Mouse (Mus musculus) midbrain, embryonic 14.5 days (tissue): ENCODE measurements around the gene Ankrd13b. TPM values are rescaled to one million over a fixed set of nuclear protein-coding genes. Genes with fewer than 3 reads are reported as not detected.
A peak's percentile ranks its signal among the peaks of the same experiment; 100 is the strongest.

Experiments used
- ATAC-seq: fragments of 200-750 bp; cut with Nextera tagmentation; 2 replicates; pipeline ENCODE4 v1.8.0; 2017; ENCODE audit warnings: moderate number of reproducible peaks, moderate library complexity; ENCODE audit not compliant: low FRiP score, low TSS enrichment
- DNase-seq: peaks from one replicate; pipeline ENCODE4 v3.0.0-alpha.2; 2015
- H3K27ac ChIP-seq: fragments of 300-500 bp; sonication (generic); replicated peaks from 2 replicates; pipeline ENCODE4 v1.5.1; 2014; ENCODE audit warnings: mild to moderate bottlenecking, low read depth, low read length, moderate library complexity
- H3K27me3 ChIP-seq: fragments of 300-500 bp; sonication (generic); 2 replicates; pipeline ENCODE4 v1.6.1; 2014; ENCODE audit warnings: low read length, control low read depth, mixed read lengths; ENCODE audit not compliant: control insufficient read depth, insufficient read depth
- H3K36me3 ChIP-seq: fragments of 300-500 bp; sonication (generic); 2 replicates; pipeline ENCODE4 v1.6.1; 2014; ENCODE audit warnings: low read length, control low read depth; ENCODE audit not compliant: control insufficient read depth, insufficient read depth
- H3K4me1 ChIP-seq: fragments of 300-500 bp; sonication (generic); 2 replicates; pipeline ENCODE4 v1.6.1; 2014; ENCODE audit warnings: mild to moderate bottlenecking, antibody characterized with exemption, low read length, control low read depth; ENCODE audit not compliant: control insufficient read depth, insufficient read depth
- H3K4me2 ChIP-seq: fragments of 300-500 bp; sonication (generic); 2 replicates; pipeline ENCODE4 v1.6.1; 2014; ENCODE audit warnings: mild to moderate bottlenecking, low read length, moderate library complexity
- H3K4me3 ChIP-seq: fragments of 300-500 bp; sonication (generic); replicated peaks from 2 replicates; pipeline ENCODE4 v1.5.1; 2014; ENCODE audit warnings: low read depth, low read length
- H3K9ac ChIP-seq: fragments of 300-500 bp; sonication (generic); replicated peaks from 2 replicates; pipeline ENCODE4 v1.6.1; 2014; ENCODE audit warnings: mild to moderate bottlenecking, low read length, moderate library complexity
- H3K9me3 ChIP-seq: fragments of 300-500 bp; sonication (generic); 2 replicates; pipeline ENCODE4 v1.6.1; 2016; ENCODE audit warnings: low read length, control low read depth, mixed read lengths; ENCODE audit not compliant: control insufficient read depth
- WGBS: fragments of 180-500 bp; shearing (Covaris S2); extraction: QIAGEN DNeasy Blood & Tissue Kit; methylation state at CpG from one replicate; pipeline ENCODE4 v1.1.7; 2014; 5-methylcytosine and 5-hydroxymethylcytosine counted together
- polyA plus RNA-seq: library from polyadenylated mRNA; unstranded; fragments of >200 nt; fragmentation: Nextera tagmentation; extraction: Ambion mirVana; gene quantifications from 2 replicates; pipeline ENCODE4 v1.2.1, GENCODE M21; 2014

The Ankrd13b gene
- polyA plus RNA-seq, 1 experiment from 2014 or later, result 43.7 TPM

DNA sequence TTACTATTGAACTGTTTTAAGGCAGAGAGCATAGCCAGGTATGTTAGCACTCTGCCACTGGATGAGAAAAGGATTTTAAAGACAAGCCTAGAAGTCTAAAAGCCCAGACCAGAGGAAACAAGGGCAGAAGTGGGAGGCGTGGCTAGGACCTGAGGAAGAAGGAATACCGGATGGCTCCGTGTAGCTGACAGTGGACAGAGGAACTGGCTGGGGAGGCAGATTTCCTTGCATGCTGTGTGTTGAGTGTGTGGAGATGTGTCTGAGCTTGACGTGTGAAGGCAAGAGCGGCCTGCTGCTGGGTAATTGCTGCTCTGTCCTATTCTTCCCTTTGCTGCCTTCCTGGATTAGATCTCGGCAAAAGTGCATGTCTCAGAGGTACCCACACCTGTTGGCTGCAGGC lies 13.0 kb upstream of the Ankrd13b start:
- Histone ChIP-seq H3K27ac (no peak overlapping the region), H3K4me1 (peaks cover 13% of the 10 kb centered on the region; the same call in 1 of the 2 replicates), H3K27me3 (no peaks in the 10 kb centered on the region), H3K36me3 (peaks cover 83% of the 10 kb centered on the region), H3K4me2 (no peak overlapping the region), H3K4me3 (no peak overlapping the region), H3K9me3 (no peaks in the 10 kb centered on the region), H3K9ac (no peak overlapping the region)
- ATAC-seq (no peak), DNase-seq (no peak)
- WGBS, result 88% methylated on average over 6 of the region's 6 CpGs

- WGBS, result 93% methylated on average over 4 of the region's 4 CpGs
- no peaks in the 10 kb centered on the region for H3K9me3 ChIP-seq
- H3K9ac ChIP-seq, result no peak overlapping the region
- H3K4me1 ChIP-seq, result peaks cover 13% of the 10 kb centered on the region; the same call in 1 of the 2 replicates
- no peak overlapping the region for H3K4me2 ChIP-seq
- ATAC-seq (no peak), DNase-seq (no peak)
- H3K4me3 ChIP-seq, result no peak overlapping the region
- H3K36me3 ChIP-seq, result peaks cover 78% of the 10 kb centered on the region
- H3K27ac ChIP-seq, result no peak overlapping the region
- H3K27me3 ChIP-seq, result no peaks in the 10 kb centered on the region
Observed at GRCm38 (mm10) chr11:77501971-77502370, 12.5 kb upstream of the Ankrd13b start.

GRCm38 (mm10) chr11:77501392-77501791 lies 11.9 kb upstream of the Ankrd13b start:
- Histone ChIP-seq H3K9ac (no peak overlapping the region), H3K4me3 (no peak overlapping the region), H3K36me3 (peaks cover 72% of the 10 kb centered on the region), H3K4me2 (no peak overlapping the region), H3K27me3 (no peaks in the 10 kb centered on the region), H3K27ac (no peak overlapping the region), H3K9me3 (no peaks in the 10 kb centered on the region), H3K4me1 (peaks cover 13% of the 10 kb centered on the region; the same call in 1 of the 2 replicates)
- DNase-seq (peak; percentile 90), ATAC-seq (no peak)
- WGBS, result 17% methylated on average over 5 of the region's 5 CpGs

GRCm38 (mm10) chr11:77500361-77501325 lies 11.2 kb upstream of the Ankrd13b start:
- Histone ChIP-seq H3K4me2 (no peak overlapping the region), H3K4me1 (peaks cover 13% of the 10 kb centered on the region; the same call in 1 of the 2 replicates), H3K36me3 (peaks cover 65% of the 10 kb centered on the region), H3K27me3 (no peaks in the 10 kb centered on the region), H3K27ac (no peak overlapping the region), H3K4me3 (no peak overlapping the region), H3K9me3 (no peaks in the 10 kb centered on the region), H3K9ac (no peak overlapping the region)
- ATAC-seq (no peak), DNase-seq (peak; percentile 39)
- WGBS, result 74% methylated on average over 17 of the region's 17 CpGs

DNA sequence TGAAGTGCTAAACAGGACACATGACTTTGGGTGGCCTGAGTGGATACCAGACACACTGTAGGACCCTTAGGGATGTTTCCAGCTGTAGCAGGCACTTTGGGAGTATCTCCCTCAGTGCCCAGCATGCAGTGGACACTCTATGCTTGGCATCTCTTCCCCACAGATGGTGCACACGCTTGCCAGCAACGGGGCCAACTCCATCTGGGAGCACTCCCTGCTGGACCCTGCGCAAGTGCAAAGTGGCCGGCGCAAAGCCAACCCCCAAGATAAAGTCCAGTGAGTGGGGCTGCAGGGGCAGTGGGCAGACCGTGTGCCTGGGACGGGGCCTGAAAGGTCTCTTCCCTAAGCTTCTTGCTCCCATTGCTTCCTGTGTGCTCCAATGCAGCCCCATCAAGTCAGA lies 9.9 kb upstream of the Ankrd13b start:
- Histone ChIP-seq H3K4me1 (peaks cover 26% of the 10 kb centered on the region), H3K27me3 (no peaks in the 10 kb centered on the region), H3K9me3 (no peaks in the 10 kb centered on the region), H3K36me3 (peaks cover 52% of the 10 kb centered on the region), H3K9ac (no peak overlapping the region), H3K4me2 (no peak overlapping the region), H3K27ac (no peak overlapping the region), H3K4me3 (no peak overlapping the region)
- no peak for DNase-seq
- no peak for ATAC-seq
- WGBS, result 92% methylated on average over 7 of the region's 7 CpGs

- peak overlapping the region; percentile 26; the same call in 1 of the 2 replicates for H3K27ac ChIP-seq
- no peaks in the 10 kb centered on the region for H3K9me3 ChIP-seq
- DNase-seq (no peak), ATAC-seq (no peak)
- H3K4me1 ChIP-seq, result peaks cover 29% of the 10 kb centered on the region
- no peaks in the 10 kb centered on the region for H3K27me3 ChIP-seq
- WGBS, result 63% methylated on average over 12 of the region's 12 CpGs
- peaks cover 43% of the 10 kb centered on the region for H3K36me3 ChIP-seq
- no peak overlapping the region for H3K9ac ChIP-seq
- no peak overlapping the region for H3K4me2 ChIP-seq
- no peak overlapping the region for H3K4me3 ChIP-seq
Observed at GRCm38 (mm10) chr11:77498261-77499139, 9.0 kb upstream of the Ankrd13b start.

GRCm38 (mm10) chr11:77497851-77498250 lies 8.4 kb upstream of the Ankrd13b start:
- Histone ChIP-seq H3K9me3 (no peaks in the 10 kb centered on the region), H3K4me2 (no peak overlapping the region), H3K27ac (peak overlapping the region; percentile 26; the same call in 1 of the 2 replicates), H3K27me3 (no peaks in the 10 kb centered on the region), H3K4me1 (peaks cover 29% of the 10 kb centered on the region), H3K9ac (no peak overlapping the region), H3K36me3 (peaks cover 37% of the 10 kb centered on the region), H3K4me3 (no peak overlapping the region)
- 35% methylated on average over 3 of the region's 4 CpGs for WGBS
- no peak for ATAC-seq
- DNase-seq, result no peak

DNA sequence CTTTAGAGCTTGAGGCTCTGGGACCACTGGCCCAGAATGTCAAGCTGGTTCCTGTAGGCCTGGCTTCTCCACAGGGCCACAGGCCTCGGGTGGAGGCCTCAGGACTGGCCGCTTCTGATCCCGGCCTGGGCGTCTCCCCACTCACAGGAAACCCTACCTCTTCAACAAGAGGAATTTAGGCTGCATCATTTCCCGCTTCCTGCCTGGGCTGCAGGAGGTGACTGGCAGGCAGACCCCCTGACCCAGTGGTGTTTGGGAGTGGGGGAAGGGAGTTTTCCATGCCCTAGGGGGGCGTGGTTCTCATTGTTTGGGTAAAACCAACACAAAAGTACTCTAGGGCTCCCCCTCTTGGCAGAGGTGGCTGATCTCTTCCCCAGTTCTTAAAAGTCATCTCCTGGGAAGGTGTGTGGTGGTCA lies 7.9 kb upstream of the Ankrd13b start:
- 0 out of 2 replicates have a peak overlapping the region, but pooled peaks have one; percentile 9 for H3K27ac ChIP-seq
- WGBS, result 17% methylated on average over 6 of the region's 6 CpGs
- H3K9me3 ChIP-seq, result no peaks in the 10 kb centered on the region
- H3K4me1 ChIP-seq, result peaks cover 30% of the 10 kb centered on the region
- H3K4me3 ChIP-seq, result no peak overlapping the region
- H3K36me3 ChIP-seq, result peaks cover 34% of the 10 kb centered on the region
- DNase-seq (peak; percentile 61), ATAC-seq (no peak)
- H3K27me3 ChIP-seq, result no peaks in the 10 kb centered on the region
- H3K4me2 ChIP-seq, result no peak overlapping the region
- H3K9ac ChIP-seq, result no peak overlapping the region
